Mouse (Mus musculus): ENCODE measurements around the gene Hoga1.
"Not testable (repeated sequence)": the region's sequence is repeated elsewhere in the genome, so short reads cannot be mapped to it uniquely, and the experiment has no call there.

Gene Hoga1

GRCm38 (mm10) chr19:42069241-42069525 lies 23.8 kb downstream of the Hoga1 start:
- no peak for DNase-seq (ENCODE audit: low spot score)

DNA sequence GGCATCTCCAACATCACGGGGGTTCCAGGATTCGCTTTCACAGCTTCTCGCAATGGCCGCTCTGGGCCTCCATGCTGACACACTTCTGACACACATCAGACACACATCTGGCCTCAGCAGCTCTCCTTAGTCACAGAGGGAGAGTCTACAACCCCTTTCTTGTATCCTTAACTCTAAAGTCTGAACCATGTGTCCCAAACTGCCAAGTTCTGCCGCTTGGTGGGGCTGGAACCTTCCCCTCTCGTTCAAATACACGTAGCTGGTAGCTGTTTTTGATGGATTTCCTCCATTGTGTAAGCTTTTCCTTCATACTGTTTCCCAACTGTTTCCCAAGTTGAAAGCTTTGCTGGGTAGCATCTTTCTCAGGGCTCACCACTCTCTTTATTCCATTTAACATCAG lies 25.8 kb downstream of the Hoga1 start:
- no peak for DNase-seq (ENCODE audit: low spot score)

GRCm38 (mm10) chr19:42071886-42072608 lies 26.6 kb downstream of the Hoga1 start:
- no peak for DNase-seq (ENCODE audit: low spot score)

GRCm38 (mm10) chr19:42072802-42073201 lies 27.4 kb downstream of the Hoga1 start:
- no peak for DNase-seq (ENCODE audit: low spot score)

DNA sequence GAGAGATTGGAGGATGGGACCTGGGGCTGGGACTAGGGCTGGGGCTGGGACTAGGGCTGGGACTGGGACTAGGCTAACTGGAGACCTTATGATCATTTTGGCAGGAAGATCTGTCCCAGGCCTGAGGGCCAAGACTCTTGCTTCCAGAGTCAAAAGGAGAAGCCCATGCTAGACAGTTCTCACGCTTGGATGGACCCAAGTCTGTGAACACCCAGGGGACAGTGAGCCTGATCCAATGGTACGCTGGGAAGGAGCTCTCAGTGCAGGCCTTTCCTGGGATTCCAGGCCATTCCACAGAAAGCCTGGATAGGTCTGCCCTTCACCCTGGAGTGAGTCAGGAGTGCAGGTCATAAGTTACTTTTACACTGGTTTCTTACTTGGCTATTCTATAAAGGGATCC lies 29.6 kb downstream of the Hoga1 start:
- DNase-seq (ENCODE audit: low spot score): no peak

GRCm38 (mm10) chr19:42075992-42076391 lies 30.6 kb downstream of the Hoga1 start:
- DNase-seq (ENCODE audit: low spot score): no peak

- DNase-seq (ENCODE audit: low spot score): no peak
These were observed 33.2 kb downstream of the Hoga1 start for GRCm38 (mm10) chr19:42078566-42078965.

- no peak for DNase-seq (ENCODE audit: low spot score)
These were observed 33.6 kb downstream of the Hoga1 start for GRCm38 (mm10) chr19:42079006-42079405.

DNA sequence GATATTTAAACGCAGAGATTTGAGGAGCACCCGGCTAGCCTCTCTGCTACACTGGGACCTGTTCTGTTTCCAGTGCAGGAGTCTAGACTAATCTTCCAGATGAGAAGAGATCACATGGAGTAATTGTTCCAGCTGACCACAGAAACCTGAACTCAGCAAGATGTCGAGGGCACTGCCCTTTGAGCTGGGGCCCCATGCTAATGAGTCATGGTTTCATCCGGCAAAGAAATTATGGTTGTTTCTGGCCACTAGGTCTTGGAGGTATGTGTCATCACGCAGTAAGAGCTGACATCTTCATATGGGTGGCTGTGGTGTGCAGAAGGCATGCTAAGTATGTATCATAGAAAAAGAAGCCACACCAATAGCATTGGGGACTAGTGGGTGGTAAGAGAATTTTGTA lies 34.5 kb downstream of the Hoga1 start:
- DNase-seq (ENCODE audit: low spot score): no peak

DNA sequence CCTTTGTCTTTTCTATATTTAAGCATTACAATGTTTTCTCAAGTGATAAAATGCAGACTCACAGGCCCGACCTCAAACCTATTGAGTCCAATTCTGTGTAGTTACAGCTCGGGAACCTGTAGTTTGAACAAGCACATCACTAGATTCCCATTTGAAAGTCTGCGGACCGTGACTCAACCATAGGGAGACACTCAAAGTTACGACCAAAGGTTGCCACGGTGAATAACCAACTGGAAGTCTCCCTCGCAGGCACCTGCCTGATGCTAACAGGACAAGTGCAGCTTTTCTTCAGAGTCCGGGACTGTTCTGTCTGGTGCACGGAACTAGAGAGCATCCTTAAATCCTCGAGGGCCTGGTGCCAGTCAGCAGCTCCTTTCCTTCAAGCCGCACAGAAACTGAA lies 35.1 kb downstream of the Hoga1 start:
- DNase-seq (ENCODE audit: low spot score): no peak

GRCm38 (mm10) chr19:42081613-42082012 lies 36.2 kb downstream of the Hoga1 start:
- DNase-seq (ENCODE audit: low spot score): not testable (repeated sequence)

DNA sequence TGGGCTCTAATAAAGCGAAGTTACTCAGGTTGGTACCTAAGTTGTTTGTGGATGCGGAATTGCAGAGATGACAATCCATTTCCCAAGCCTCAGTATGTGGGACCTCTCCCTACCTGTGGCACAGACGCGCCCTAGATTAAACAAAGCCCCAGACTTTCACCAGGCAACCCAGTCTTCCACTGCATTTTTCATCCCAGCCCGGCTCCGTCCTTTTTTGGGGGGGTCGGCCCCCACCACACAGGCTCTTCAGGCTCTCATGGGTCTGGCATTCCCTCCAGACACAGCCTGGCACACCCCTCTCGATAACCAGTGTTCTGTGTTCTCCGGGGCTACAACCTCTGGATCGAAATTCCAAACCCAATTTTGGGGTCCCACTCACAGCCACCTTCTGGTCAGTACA lies 40.3 kb downstream of the Hoga1 start:
- DNase-seq (ENCODE audit: low spot score): no peak

DNA sequence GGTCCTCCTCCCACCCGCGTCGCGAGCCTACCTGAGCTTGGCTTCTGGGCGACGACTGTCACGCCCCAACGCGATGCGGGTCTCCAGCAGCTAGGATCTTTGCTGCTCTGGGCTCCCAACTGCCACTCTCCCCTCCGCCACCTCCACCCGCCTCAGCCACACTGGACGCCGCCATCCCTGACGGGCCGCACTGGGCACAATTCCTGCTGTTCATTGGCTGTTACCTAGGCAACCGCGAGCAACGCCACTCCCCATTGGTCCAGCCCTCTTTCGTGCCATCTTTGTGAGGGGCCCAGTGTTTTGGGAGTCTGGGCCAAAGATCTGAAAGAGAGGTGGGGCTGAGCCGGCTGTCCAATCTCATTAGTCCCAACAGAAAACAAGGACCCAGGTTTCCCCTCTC lies 40.8 kb downstream of the Hoga1 start, which contains the start of gene Morn4:
TSS of gene Morn4 (minus strand) at position 192 of the 400 bp plus-strand sequence.
- DNase-seq (ENCODE audit: low spot score): peak; percentile 44

DNA sequence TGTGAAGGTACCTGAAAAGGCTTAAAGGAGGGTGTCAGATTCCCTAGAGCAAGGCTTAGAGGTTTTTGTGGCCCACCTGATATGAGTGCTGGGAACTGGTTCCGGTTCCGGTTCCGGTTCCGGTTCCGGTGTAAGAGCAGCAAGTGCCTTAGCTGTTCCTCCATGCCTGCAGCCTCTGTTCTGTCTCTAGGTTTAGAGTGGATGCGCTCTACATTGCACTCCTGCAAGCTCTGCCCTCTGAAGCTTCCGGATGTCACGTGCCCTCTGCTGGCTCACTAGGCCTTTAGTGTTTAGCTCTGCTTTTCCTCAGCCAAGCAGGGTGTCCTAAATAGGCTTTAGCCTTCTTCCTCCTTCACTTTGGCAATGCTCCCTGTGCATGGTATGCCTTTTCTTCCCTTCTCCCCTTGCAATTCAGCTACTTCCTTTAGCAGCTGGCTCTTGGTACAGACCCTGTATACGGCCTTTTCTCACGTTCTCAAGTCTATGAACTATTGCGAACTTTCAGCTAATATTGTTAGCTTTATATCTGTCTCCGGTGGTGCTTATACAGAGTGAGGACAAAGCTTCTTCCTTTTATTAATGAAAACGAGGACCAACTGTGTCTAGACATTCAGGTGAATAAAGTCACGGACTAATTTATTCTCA lies 43.8 kb downstream of the Hoga1 start:
- DNase-seq (ENCODE audit: low spot score): no peak

GRCm38 (mm10) chr19:42089748-42090595 lies 44.6 kb downstream of the Hoga1 start, which contains the start of gene Pi4k2a:
Pi4k2a (plus strand) TSS chr19:42090470.
- DNase-seq (ENCODE audit: low spot score): peak; percentile 95

DNA sequence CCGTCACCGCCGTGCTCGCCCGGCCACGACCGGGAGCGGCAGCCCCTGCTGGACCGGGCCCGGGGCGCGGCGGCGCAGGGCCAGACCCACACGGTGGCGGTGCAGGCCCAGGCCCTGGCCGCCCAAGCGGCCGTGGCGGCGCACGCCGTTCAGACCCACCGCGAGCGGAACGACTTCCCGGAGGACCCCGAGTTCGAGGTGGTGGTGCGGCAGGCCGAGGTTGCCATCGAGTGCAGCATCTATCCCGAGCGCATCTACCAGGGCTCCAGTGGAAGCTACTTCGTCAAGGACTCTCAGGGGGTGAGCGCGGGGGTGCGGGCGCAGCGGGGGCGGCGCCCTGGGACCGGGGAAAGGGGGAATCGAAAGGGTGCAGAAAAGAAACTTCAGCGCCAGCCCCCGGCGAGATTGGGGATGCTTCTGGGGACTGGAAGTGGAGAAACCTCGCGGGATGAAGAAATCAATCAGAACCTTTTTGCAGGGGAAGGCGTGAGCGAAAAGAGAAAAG lies 45.3 kb downstream of the Hoga1 start:
- DNase-seq (ENCODE audit: low spot score): no peak

- no peak for DNase-seq (ENCODE audit: low spot score)
These were observed 54.0 kb downstream of the Hoga1 start for GRCm38 (mm10) chr19:42099406-42099805.

DNA sequence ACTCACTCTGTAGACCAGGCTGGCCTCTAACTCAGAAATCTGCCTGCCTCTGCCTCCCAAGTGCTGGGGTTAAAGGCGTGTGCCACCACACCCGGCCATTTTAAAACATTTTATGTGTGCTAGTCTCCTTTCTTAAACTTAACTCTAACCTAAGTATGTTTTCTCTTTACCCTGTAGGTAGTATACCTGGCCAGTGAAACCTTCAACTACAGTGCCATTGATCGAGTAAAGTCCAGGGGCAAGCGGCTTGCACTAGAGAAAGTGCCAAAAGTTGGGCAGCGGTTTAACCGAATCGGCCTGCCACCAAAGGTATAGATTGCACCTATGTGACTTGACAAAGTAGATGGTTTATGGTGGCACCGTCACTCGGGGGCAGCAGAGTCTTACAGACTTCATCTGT lies 59.3 kb downstream of the Hoga1 start:
- DNase-seq (ENCODE audit: low spot score): no peak

GRCm38 (mm10) chr19:42115783-42116335 lies 70.4 kb downstream of the Hoga1 start:
- no peak for DNase-seq (ENCODE audit: low spot score)

DNA sequence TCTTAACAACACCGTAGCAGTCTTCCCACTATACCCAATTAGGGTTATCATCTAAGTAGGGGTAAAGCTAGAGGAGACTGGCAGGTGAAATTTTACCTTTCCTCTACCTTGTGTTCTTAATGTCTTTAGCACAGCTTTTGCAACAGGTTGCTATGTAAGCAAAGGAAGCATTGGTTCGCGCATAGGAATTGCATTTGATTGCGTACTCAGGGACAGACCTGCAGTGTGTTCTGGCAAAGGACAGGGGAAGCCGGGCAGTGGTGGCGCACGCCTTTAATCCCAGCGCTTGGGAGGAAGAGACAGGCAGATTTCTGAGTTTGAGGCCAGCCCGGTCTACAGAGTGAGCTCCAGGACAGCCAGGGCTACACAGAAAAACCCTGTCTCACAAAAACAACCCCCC lies 72.7 kb downstream of the Hoga1 start:
- no peak for DNase-seq (ENCODE audit: low spot score)

DNA sequence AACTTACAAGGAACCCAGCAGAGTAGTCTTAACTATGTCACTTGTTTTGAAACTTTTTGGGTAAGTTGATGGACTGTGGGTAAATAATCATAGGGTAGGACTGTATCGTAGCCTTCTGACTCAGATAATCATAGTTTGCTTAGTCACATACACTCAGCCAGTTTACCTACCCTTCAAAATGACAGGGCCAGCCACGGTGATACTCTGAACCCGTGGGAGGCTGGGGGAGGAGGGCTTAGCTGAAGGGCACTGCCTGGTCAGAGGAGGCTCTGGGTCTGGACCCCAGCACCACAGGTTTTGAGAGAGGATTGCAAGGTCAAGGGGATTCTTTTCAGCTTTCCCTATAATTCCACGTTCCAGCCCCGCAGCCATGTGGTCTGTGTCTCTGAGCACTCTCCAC lies 73.2 kb downstream of the Hoga1 start:
- DNase-seq (ENCODE audit: low spot score): no peak

DNA sequence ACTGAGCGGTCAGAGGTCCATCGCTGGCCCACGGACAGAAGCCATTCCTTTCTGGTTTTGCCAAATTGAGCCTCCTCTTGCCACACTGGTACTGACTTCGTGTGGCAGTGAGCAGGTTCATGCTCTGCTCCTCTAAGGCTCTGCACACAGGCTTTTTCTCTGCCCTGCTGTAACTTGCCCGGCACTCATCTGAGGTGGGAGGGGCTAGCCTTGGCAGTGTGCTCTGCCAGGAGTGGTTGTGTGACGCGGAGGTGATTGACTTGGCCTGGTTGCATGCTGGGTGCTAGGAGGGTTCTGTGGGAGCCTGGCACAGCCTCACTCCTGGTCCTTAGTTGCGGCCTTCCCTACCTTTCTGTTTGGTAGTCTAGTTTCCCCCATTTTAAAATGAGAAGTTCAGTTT lies 75.0 kb downstream of the Hoga1 start:
- DNase-seq (ENCODE audit: low spot score): no peak

Data from urinary bladder, postnatal 10 days (tissue).